Mouse (Mus musculus): ENCODE results near the gene Ppp1ca. TPM values are rescaled to one million over a fixed set of nuclear protein-coding genes. Genes with fewer than 3 reads are reported as not detected.

The Ppp1ca gene
- polyA plus RNA-seq, 1 experiment: 897 TPM

GRCm38 (mm10) chr19:4169810-4170209, 22.1 kb upstream of the Ppp1ca start:
- no peaks in the 10 kb centered on the region for H3K36me3 ChIP-seq (ENCODE audit: control insufficient read depth, insufficient read depth, low read length)
- 3% methylated on average over 27 of the region's 27 CpGs for WGBS
- DNase-seq: no peak
- peak overlapping the region; percentile 50 for H3K4me3 ChIP-seq (ENCODE audit: control insufficient read depth, insufficient read depth, low read length)
- H3K27ac ChIP-seq (ENCODE audit: control insufficient read depth, insufficient read depth, low read length): peak overlapping the region; percentile 5; the same call in 1 of the 2 replicates
- TF ChIP-seq POLR2A (IDR thresholded peaks at IDR 0.05; ENCODE audit: control insufficient read depth, extremely low read depth, insufficient read depth, low read length, poor library complexity): no peak
- TF ChIP-seq CTCF (IDR thresholded peaks at IDR 0.05; ENCODE audit: borderline replicate concordance, control insufficient read depth, extremely low read depth, insufficient read depth, low read length, poor library complexity): no peak
- no peaks in the 10 kb centered on the region for H3K27me3 ChIP-seq (ENCODE audit: control insufficient read depth, insufficient read depth, low read length)
- peaks cover 25% of the 10 kb centered on the region for H3K4me1 ChIP-seq (replicated peaks; ENCODE audit: control insufficient read depth, insufficient read depth, low read length)

- TF ChIP-seq CTCF (IDR thresholded peaks at IDR 0.05; ENCODE audit: borderline replicate concordance, control insufficient read depth, extremely low read depth, insufficient read depth, low read length, poor library complexity) (no peak), POLR2A (IDR thresholded peaks at IDR 0.05; ENCODE audit: control insufficient read depth, extremely low read depth, insufficient read depth, low read length, poor library complexity) (no peak)
- Histone ChIP-seq H3K4me1 (replicated peaks; ENCODE audit: control insufficient read depth, insufficient read depth, low read length) (peaks cover 25% of the 10 kb centered on the region), H3K4me3 (ENCODE audit: control insufficient read depth, insufficient read depth, low read length) (no peak overlapping the region), H3K27me3 (ENCODE audit: control insufficient read depth, insufficient read depth, low read length) (no peaks in the 10 kb centered on the region), H3K27ac (ENCODE audit: control insufficient read depth, insufficient read depth, low read length) (no peak overlapping the region), H3K36me3 (ENCODE audit: control insufficient read depth, insufficient read depth, low read length) (no peaks in the 10 kb centered on the region)
- WGBS: 81% methylated on average over 10 of the region's 10 CpGs
- no peak for DNase-seq
Measured at GRCm38 (mm10) chr19:4170723-4171392, 21.0 kb upstream of the Ppp1ca start.

- 39% methylated on average over 13 of the region's 13 CpGs for WGBS
Measured at GRCm38 (mm10) chr19:4171393-4172290, 20.2 kb upstream of the Ppp1ca start.

GRCm38 (mm10) chr19:4172925-4173324, 18.9 kb upstream of the Ppp1ca start:
- DNase-seq: no peak
- peaks cover 25% of the 10 kb centered on the region for H3K4me1 ChIP-seq (replicated peaks; ENCODE audit: control insufficient read depth, insufficient read depth, low read length)
- TF ChIP-seq CTCF (IDR thresholded peaks at IDR 0.05; ENCODE audit: borderline replicate concordance, control insufficient read depth, extremely low read depth, insufficient read depth, low read length, poor library complexity): no peak
- no peak for TF ChIP-seq POLR2A (IDR thresholded peaks at IDR 0.05; ENCODE audit: control insufficient read depth, extremely low read depth, insufficient read depth, low read length, poor library complexity)
- H3K27ac ChIP-seq (ENCODE audit: control insufficient read depth, insufficient read depth, low read length): no peak overlapping the region
- 83% methylated on average over 11 of the region's 11 CpGs for WGBS
- no peaks in the 10 kb centered on the region for H3K27me3 ChIP-seq (ENCODE audit: control insufficient read depth, insufficient read depth, low read length)
- no peaks in the 10 kb centered on the region for H3K36me3 ChIP-seq (ENCODE audit: control insufficient read depth, insufficient read depth, low read length)
- no peak overlapping the region for H3K4me3 ChIP-seq (ENCODE audit: control insufficient read depth, insufficient read depth, low read length)

More at GRCm38 (mm10) chr19:4171393-4172290, 20.2 kb upstream of the Ppp1ca start:
- Histone ChIP-seq H3K4me1 (replicated peaks; ENCODE audit: control insufficient read depth, insufficient read depth, low read length) (peaks cover 25% of the 10 kb centered on the region), H3K4me3 (ENCODE audit: control insufficient read depth, insufficient read depth, low read length) (no peak overlapping the region), H3K27ac (ENCODE audit: control insufficient read depth, insufficient read depth, low read length) (no peak overlapping the region), H3K27me3 (ENCODE audit: control insufficient read depth, insufficient read depth, low read length) (no peaks in the 10 kb centered on the region), H3K36me3 (ENCODE audit: control insufficient read depth, insufficient read depth, low read length) (no peaks in the 10 kb centered on the region)
- TF ChIP-seq POLR2A (IDR thresholded peaks at IDR 0.05; ENCODE audit: control insufficient read depth, extremely low read depth, insufficient read depth, low read length, poor library complexity) (no peak), CTCF (IDR thresholded peaks at IDR 0.05; ENCODE audit: borderline replicate concordance, control insufficient read depth, extremely low read depth, insufficient read depth, low read length, poor library complexity) (no peak)
- no peak for DNase-seq

- no peak for TF ChIP-seq POLR2A (IDR thresholded peaks at IDR 0.05; ENCODE audit: control insufficient read depth, extremely low read depth, insufficient read depth, low read length, poor library complexity)
- no peak for TF ChIP-seq CTCF (IDR thresholded peaks at IDR 0.05; ENCODE audit: borderline replicate concordance, control insufficient read depth, extremely low read depth, insufficient read depth, low read length, poor library complexity)
- WGBS: 84% methylated on average over 11 of the region's 11 CpGs
- no peak for DNase-seq
- H3K27ac ChIP-seq (ENCODE audit: control insufficient read depth, insufficient read depth, low read length): no peak within 1 kb of the TSS
- no peak within 1 kb of the TSS for H3K4me3 ChIP-seq (ENCODE audit: control insufficient read depth, insufficient read depth, low read length)
- 0 out of 2 replicates have a peak, but pooled peaks cover 10% of the 10 kb centered on the region for H3K36me3 ChIP-seq (ENCODE audit: control insufficient read depth, insufficient read depth, low read length)
- H3K4me1 ChIP-seq (replicated peaks; ENCODE audit: control insufficient read depth, insufficient read depth, low read length): peaks cover 17% of the 10 kb centered on the region
- no peaks in the 10 kb centered on the region for H3K27me3 ChIP-seq (ENCODE audit: control insufficient read depth, insufficient read depth, low read length)
Measured at GRCm38 (mm10) chr19:4175368-4175947, 16.4 kb upstream of the Ppp1ca start, which contains the start of gene Carns1. Gene Carns1, minus strand, starts transcription at chr19:4175479.

- H3K4me1 ChIP-seq (replicated peaks; ENCODE audit: control insufficient read depth, insufficient read depth, low read length): peaks cover 26% of the 10 kb centered on the region
- H3K4me3 ChIP-seq (ENCODE audit: control insufficient read depth, insufficient read depth, low read length): no peak overlapping the region
- no peak for DNase-seq
- TF ChIP-seq POLR2A (IDR thresholded peaks at IDR 0.05; ENCODE audit: control insufficient read depth, extremely low read depth, insufficient read depth, low read length, poor library complexity) (no peak), CTCF (IDR thresholded peaks at IDR 0.05; ENCODE audit: borderline replicate concordance, control insufficient read depth, extremely low read depth, insufficient read depth, low read length, poor library complexity) (no peak)
- 97% methylated on average over 7 of the region's 7 CpGs for WGBS
- no peak overlapping the region for H3K27ac ChIP-seq (ENCODE audit: control insufficient read depth, insufficient read depth, low read length)
- H3K36me3 ChIP-seq (ENCODE audit: control insufficient read depth, insufficient read depth, low read length): peaks cover 42% of the 10 kb centered on the region
- H3K27me3 ChIP-seq (ENCODE audit: control insufficient read depth, insufficient read depth, low read length): no peaks in the 10 kb centered on the region
Measured at GRCm38 (mm10) chr19:4180411-4180810, 11.5 kb upstream of the Ppp1ca start.
